Mouse (Mus musculus) embryo, embryonic 10.5 days (tissue): ENCODE results near the gene Amotl2.
"Not testable (repeated sequence)": the region's sequence is repeated elsewhere in the genome, so short reads cannot be mapped to it uniquely, and the experiment has no call there.

Experiments used
- DNase-seq: peaks from one replicate; pipeline ENCODE4 v3.0.0-alpha.2; 2015; ENCODE audit warnings: low spot score

Amotl2 gene

DNA sequence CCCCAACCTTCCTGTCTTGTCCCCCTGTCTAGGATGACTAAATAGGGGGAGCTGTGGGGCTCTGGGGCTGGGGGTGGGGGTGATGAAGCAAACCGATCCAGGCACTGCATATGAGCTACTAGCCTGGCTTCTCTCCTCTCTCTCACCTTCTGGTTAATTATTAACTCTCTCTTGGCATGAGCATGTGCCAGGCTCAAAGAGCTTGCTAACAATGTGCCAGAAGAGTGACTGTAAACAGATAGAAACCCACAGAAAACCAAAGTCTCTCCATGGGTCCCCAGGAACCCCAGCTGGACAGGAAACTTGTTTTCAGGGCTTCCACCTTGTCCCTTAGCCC, 18.2 kb downstream of the Amotl2 start:
- no peak for DNase-seq

- DNase-seq = no peak
These were observed 18.8 kb downstream of the Amotl2 start for GRCm38 (mm10) chr9:102735231-102735630.

DNA sequence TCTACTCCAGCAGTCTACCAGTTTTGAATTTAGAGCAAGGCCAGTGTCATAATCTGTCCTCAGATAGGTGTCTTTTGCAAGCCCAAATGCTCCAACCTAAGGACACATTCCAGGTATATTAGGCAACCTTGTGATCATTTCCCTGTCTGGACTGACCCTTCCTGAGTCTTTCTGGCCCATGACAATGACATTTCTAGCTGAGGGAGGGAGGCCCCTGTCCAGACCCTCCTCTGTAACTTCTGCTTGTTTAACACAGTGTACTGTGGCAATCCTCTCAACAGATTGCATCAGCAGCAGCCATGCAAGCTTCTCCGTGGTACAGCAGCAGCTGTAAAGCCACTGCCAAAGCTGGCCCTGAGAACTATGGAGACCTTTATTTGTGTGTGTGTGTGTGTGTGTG, 19.5 kb downstream of the Amotl2 start:
- DNase-seq = no peak

- no peak for DNase-seq
These were observed 20.9 kb downstream of the Amotl2 start for GRCm38 (mm10) chr9:102737405-102737804.

DNA sequence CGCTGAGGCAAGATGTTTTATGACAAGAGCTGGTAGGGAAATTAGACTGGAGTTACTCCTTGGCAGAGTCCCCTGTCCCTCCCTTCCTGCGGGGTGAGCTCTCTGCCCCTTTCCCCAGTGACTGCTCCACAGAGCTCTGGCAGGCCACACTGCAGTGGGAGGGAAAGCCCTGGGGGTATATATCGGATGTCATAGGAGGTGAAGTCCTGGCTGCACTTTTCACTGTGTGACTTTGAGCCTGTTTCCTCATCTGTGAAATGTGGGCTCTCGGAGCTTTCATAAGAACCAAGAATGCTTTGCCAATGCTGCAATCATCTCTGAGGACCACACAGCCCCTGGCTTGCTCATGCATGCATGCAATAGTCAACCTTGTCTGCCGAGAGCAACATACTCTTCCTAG, 30.3 kb downstream of the Amotl2 start:
- DNase-seq = no peak

GRCm38 (mm10) chr9:102747902-102748301, 31.4 kb downstream of the Amotl2 start:
- DNase-seq = no peak

DNA sequence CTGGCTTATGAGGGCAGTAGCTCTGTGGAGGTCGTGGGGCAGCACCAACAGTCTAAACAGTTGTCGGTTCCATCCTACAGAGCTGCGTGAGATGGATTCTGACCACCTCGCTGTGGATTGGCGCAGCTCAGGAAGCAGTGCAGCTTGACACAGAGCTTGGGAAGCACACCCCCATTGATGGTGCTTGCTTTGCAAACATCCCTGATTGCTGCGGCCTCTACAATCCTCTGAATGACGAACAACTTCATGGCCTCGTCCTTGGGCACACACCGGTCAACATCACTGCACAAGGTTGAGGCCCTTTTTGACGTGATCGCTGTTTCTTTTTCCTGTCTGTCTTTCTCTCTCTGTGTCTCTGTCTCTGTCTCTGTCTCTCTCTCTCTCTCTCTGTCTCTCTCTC, 32.7 kb downstream of the Amotl2 start:
- DNase-seq = no peak

- DNase-seq = no peak
These were observed 35.3 kb downstream of the Amotl2 start for GRCm38 (mm10) chr9:102751632-102752303.

DNA sequence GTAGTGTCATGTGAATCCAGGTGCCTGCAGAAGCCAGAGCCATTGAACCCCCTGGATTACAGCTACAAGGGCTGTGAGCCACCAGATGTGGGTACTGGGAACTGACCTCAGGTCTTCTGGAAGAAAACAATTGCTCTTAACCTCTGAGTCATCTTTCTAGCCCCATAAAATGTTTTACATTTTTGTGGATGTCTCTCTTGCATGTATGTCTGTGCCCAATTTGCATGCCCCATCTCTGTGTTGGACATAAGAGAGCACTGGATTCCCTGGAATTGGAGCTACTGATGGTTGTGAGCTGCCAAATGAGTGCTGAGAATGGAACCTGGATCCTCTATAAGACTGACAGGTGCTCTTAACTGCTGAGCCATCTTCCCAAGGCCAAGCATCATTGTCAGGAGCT, 36.8 kb downstream of the Amotl2 start:
- no peak for DNase-seq

- DNase-seq = no peak
These were observed 38.7 kb downstream of the Amotl2 start for GRCm38 (mm10) chr9:102755161-102755560.

GRCm38 (mm10) chr9:102755591-102756270, 39.3 kb downstream of the Amotl2 start:
- no peak for DNase-seq

DNA sequence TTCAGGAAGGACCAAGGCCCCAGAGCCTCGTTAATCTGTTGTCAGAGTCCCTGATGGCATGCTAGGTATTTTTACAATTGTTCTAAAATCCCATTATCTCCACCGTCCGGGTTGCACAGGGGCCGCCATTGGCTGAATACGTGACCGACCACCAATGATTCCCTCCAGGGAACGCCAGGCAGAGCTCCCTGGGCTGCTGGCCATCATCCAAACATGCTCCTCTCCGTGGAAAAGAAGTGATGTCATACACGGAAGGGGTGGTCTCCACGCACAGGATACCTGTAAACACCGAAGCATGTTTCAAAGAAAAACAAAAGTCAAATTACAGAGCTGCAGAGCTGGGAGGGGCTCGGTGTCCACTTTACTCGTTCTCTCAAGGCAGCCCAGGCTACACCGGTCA, 39.9 kb downstream of the Amotl2 start:
- DNase-seq = no peak

DNA sequence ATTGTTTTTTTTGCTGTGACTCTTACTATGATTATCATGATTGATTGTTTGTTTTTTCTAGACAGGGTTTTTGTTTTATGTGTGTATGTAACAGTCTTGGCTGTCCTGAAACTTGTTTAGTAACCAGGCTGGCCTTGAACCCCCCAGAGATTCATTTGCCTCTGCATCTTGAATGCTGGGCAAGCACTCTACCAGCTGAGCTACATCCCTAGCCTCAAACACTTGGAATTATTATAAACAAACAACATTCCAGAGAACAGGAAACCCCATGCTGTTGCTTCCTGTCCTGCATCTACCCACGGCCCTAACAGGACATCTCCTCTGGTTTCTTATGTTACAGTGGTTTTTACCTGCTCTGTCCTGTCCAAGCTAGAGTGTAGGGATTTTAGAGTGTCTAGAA, 42.4 kb downstream of the Amotl2 start:
- DNase-seq = no peak

DNA sequence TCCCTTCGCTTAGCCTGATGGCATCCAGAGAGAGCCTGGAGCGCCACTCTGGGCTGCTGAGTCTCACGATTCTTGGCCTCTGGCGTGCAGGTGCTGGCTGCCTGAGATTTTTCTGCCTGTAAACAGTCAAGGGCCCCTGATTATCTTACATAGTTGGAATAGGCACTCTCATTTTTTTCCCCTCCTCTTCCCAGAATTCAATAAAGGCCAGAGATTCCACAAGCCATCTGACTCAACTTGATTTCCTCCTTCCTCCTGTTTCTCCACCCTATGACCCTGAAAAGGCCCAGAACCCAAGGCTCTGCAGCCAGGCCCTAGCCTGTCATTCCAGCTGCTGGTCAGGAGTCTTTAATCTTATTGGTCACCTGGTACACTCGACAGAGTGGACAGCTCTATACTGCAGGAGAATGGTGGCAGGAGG, 43.1 kb downstream of the Amotl2 start:
- DNase-seq = no peak

DNA sequence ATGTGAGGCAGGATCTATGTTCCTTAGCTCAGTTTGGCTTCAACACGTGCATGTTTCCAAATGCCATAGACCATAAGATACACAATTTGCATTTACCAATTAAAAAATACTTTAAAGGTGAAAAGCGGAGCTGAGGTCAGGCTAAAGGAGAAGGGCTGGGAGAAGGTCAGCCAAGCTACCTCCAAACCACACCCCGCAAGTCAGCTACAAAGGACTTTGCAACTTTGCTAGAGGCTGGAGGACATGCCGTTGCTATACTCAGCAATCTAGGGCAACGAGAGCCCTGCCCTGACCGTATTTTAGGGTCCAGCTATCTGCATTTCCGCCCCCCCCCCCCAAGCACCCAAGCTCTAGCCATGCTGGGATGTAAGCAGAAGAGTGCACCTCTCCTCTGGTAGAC, 45.1 kb downstream of the Amotl2 start:
- DNase-seq = no peak

GRCm38 (mm10) chr9:102762836-102763235, 46.4 kb downstream of the Amotl2 start:
- DNase-seq = no peak

GRCm38 (mm10) chr9:102763520-102763919, 47.0 kb downstream of the Amotl2 start:
- no peak for DNase-seq

DNA sequence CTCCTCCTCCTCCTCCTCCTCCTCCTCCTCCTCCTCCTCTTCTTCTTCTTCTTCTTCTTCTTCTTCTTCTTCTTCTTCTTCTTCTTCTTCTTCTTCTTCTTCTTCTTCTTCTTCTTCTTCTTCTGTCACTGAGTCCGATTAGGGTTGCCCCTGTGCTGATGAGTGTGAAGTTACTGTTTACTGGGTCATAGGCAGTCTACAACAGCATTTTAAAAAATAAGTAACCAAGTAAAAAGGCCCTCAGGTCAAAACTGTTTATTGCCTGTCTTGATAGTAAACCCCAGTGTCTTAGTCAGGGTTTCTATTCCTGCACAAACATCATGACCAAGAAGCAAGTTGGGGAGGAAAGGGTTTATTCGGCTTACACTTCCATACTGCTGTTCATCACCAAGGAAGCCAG, 48.1 kb downstream of the Amotl2 start:
- not testable (repeated sequence) for DNase-seq

GRCm38 (mm10) chr9:102766741-102767140, 50.3 kb downstream of the Amotl2 start:
- no peak for DNase-seq

DNA sequence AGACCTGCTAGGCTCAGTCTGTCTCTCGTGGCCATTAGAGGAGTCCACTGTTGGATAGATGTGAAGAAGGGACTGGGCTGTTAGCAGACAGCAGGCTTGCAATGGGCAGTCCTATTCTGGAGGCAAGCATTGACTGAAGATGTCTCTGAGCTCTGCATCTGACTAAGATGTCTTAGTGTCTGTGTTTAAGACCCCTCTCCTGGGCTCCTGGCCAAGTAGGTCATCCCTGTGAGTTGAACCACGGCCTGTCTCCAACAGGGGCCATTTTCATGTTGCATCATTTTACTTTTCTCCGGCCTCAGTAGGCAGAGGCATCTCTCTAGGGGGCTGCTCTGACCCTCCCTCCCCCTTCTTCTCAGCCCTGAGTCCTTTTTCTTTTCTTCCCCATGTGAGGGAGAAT, 52.8 kb downstream of the Amotl2 start:
- no peak for DNase-seq

DNA sequence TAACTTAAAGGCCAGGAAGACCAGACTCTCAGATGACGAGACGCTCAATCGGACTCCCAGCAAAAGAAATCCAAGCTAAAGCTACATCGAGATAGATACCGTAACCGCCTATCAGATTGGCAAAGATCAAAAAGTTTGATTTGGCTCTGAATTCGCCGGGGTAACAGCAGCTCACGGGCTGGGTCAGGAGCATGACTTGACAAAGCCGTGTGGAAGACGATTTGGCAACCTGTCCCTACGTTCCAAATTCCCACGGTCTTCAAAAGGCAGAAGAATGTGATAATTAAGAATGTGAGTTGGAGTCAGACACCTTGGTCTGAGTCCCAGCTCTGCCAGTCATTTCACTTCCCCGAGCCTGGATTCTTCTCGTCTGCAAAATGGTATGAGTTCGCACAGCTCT, 53.7 kb downstream of the Amotl2 start:
- no peak for DNase-seq

GRCm38 (mm10) chr9:102771308-102771895, 54.9 kb downstream of the Amotl2 start:
- no peak for DNase-seq
